Mouse (Mus musculus) hindbrain, embryonic 10.5 days (tissue): ENCODE measurements at regions not wholly inside any gene's neighbourhood (a gene's known extent, or its start where the extent isn't known, plus 50 kb on each side); places are given as distances from the start of the nearest gene placed in this dataset.
A peak's percentile ranks its signal among the peaks of the same experiment; 100 is the strongest.
"Not testable (repeated sequence)": the region's sequence is repeated elsewhere in the genome, so short reads cannot be mapped to it uniquely, and the experiment has no call there.

Source experiments
- DNase-seq: peaks from one replicate; pipeline ENCODE4 v3.0.0-alpha.2; 2017; ENCODE audit warnings: low spot score
- H3K27ac ChIP-seq: fragments of 300-500 bp; sonication (generic); 2 replicates; pipeline ENCODE4 v1.5.1; 2016; ENCODE audit warnings: mild to moderate bottlenecking, moderate library complexity
- H3K27me3 ChIP-seq: fragments of 300-500 bp; sonication (generic); 2 replicates; pipeline ENCODE4 v1.6.1; 2016; ENCODE audit warnings: mild to moderate bottlenecking; ENCODE audit not compliant: poor library complexity, insufficient read depth, severe bottlenecking
- H3K36me3 ChIP-seq: fragments of 300-500 bp; sonication (generic); 2 replicates; pipeline ENCODE4 v1.6.1; 2016; ENCODE audit warnings: mild to moderate bottlenecking, moderate library complexity
- H3K4me1 ChIP-seq: fragments of 300-500 bp; sonication (generic); replicated peaks from 2 replicates; pipeline ENCODE4 v1.6.1; 2016; ENCODE audit warnings: mild to moderate bottlenecking
- H3K4me3 ChIP-seq: fragments of 300-500 bp; sonication (generic); 2 replicates; pipeline ENCODE4 v1.5.1; 2016; ENCODE audit warnings: mild to moderate bottlenecking, moderate library complexity
- H3K9me3 ChIP-seq: fragments of 300-500 bp; sonication (generic); 2 replicates; pipeline ENCODE4 v1.6.1; 2016; ENCODE audit warnings: mild to moderate bottlenecking, moderate library complexity
- WGBS: fragments of 180-500 bp; shearing (Covaris S2); methylation state at CpG from one replicate; pipeline ENCODE4 v1.1.7; 2016; 5-methylcytosine and 5-hydroxymethylcytosine counted together

DNA sequence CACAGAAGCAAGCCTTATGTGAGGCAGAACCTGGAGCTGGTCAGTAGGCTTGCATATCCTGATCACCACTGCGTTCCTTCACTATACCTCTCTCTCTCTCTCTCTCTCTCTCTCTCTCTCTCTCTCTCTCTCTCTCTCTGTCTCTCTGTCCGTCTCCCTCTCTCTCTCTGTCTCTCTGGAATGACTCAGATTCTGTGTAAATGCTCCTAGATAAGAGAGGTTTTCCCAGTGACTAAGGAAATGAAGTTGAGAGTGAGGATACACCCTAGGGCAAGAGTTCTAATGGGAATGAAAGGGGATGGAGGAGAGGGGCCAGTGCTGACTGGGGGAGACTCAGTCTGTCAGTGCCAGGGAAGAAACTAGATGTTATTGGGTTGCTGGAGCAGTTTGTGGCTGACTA lies 91.6 kb upstream of the Fam3c start:
- no peaks in the 10 kb centered on the region for H3K9me3 ChIP-seq
- H3K4me1 ChIP-seq: 0 out of 2 replicates have a peak, but pooled peaks cover 4% of the 10 kb centered on the region
- 89% methylated on average over 2 of the region's 2 CpGs for WGBS
- H3K4me3 ChIP-seq: no peak overlapping the region
- H3K27ac ChIP-seq: no peak overlapping the region
- DNase-seq: no peak
- no peaks in the 10 kb centered on the region for H3K36me3 ChIP-seq
- no peaks in the 10 kb centered on the region for H3K27me3 ChIP-seq

DNA sequence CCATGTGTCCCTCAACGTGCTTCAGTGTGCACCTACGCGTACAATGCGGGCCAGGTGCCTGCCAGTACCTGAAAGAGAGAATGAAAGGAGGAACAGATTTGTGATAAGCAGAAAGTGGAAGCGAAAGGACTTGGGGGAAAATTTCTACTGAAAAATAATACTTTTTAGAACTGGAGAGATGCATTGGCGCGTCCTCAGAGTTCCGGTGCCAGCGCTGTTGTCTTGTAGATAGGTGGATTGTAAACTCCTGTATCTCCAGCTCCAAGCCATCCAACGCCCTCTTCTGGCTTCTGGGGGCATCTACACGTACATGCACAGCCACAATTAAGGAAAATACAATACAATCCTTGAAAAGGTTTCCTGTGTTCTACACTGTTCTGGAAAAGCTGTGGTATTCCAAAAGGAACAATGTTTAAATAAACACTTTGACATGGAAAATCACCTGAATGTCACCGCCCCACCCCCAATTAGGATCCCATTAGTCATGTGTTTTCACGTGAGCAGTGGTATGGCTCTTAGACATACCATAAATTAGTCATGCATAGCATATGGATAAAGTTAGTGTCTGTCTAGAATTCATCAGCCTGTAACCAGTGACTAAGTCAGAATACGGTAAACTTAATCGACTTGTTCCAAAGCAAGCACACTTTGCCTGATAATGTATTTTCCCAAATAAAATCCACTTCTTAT lies 90.7 kb upstream of the Fam3c start:
- Histone ChIP-seq H3K27ac (no peak overlapping the region), H3K4me1 (0 out of 2 replicates have a peak, but pooled peaks cover 4% of the 10 kb centered on the region), H3K36me3 (no peaks in the 10 kb centered on the region), H3K27me3 (no peaks in the 10 kb centered on the region), H3K9me3 (no peaks in the 10 kb centered on the region), H3K4me3 (no peak overlapping the region)
- no peak for DNase-seq
- WGBS: 85% methylated on average over 15 of the region's 15 CpGs

DNA sequence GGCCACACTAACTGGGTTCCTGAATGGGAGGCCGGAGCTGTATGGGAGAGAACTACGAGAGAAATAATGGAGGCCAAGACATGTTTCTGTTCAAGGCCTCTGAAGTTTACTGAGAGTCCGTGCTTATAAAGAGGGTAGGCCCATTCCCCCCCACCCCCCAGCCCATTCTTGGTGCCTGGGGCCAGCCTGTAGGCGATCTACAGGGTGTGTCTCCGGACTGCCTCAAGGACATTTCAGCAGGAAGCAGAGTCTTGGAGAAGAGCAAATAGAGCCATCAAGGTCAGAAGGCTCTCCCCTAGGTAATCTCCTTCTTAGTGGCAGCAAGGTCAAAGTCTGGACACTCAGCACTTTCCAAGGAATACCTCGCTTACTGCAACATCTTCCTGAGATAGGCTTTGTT lies 88.8 kb upstream of the Fam3c start:
- not testable (repeated sequence) for DNase-seq, H3K27ac ChIP-seq, H3K4me3 ChIP-seq, H3K9me3 ChIP-seq, H3K4me1 ChIP-seq, H3K36me3 ChIP-seq, H3K27me3 ChIP-seq
- WGBS: 89% methylated on average over 6 of the region's 6 CpGs

DNA sequence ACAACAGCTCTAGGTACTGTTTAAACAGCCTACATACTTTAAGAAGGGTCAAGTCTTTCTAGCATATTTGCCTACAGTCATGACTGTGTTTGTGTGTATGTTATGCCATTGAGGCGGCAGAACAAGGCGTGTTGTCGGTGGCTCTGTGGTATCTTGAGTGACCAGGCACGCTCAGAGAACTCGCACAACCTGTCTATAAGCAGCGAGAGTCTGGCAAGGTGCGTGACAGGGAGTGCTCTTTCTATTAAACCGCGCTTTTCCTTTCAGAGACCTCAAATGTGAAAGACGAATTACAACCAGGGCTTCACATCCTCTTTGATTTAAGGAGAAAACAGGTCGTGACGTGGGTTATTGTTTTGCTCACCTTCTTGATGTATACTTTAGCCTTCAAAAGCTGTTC lies 88.2 kb upstream of the Fam3c start:
- no peaks in the 10 kb centered on the region for H3K36me3 ChIP-seq
- 0 out of 2 replicates have a peak, but pooled peaks cover 4% of the 10 kb centered on the region for H3K4me1 ChIP-seq
- H3K27ac ChIP-seq: no peak overlapping the region
- H3K27me3 ChIP-seq: no peaks in the 10 kb centered on the region
- no peak for DNase-seq
- H3K9me3 ChIP-seq: no peaks in the 10 kb centered on the region
- no peak overlapping the region for H3K4me3 ChIP-seq
- WGBS: 87% methylated on average over 12 of the region's 12 CpGs

DNA sequence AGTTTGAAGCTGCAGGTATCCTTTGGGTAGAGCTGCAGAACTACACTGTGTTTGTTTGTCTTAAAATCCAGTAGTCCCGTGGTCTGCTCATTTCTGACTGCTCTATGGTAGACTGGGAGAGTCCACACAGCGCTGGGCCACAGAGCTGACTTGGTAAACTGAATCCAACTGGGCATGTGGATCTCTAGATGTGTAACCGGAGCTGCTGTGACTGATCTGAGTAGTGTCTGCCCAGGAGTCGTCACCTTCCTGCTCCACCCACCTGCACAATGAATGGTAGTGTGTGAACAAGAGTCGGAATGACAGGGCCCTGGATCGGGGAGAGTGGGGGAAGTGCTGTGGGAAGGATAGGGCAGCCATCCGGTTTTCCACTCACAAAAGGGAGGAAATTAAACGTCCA lies 87.5 kb upstream of the Fam3c start:
- DNase-seq: no peak
- 51% methylated on average over 8 of the region's 8 CpGs for WGBS
- H3K9me3 ChIP-seq: no peaks in the 10 kb centered on the region
- no peaks in the 10 kb centered on the region for H3K36me3 ChIP-seq
- H3K27me3 ChIP-seq: no peaks in the 10 kb centered on the region
- 0 out of 2 replicates have a peak, but pooled peaks cover 4% of the 10 kb centered on the region for H3K4me1 ChIP-seq
- H3K4me3 ChIP-seq: no peak overlapping the region
- H3K27ac ChIP-seq: no peak overlapping the region

DNA sequence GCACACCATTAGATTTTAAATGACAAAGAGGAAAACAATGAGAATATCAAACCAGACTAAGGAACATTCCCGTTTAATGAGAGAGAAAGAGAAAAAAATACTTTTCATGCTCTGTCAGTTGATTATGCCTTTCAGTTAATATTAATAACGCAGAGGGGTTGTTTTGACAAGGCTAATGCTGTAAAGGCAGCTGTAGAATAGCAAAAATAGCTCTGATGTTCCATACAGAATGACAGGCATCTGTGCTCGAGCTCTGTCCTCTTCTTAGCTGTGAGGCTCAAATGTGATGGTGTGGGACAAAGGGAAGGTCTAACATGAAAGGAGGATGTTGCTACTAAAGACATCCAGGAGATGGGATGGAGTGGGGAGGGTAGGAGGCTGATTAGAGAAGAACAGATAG lies 87.1 kb upstream of the Fam3c start:
- Histone ChIP-seq H3K27ac (no peak overlapping the region), H3K36me3 (no peaks in the 10 kb centered on the region), H3K9me3 (no peaks in the 10 kb centered on the region), H3K4me1 (0 out of 2 replicates have a peak, but pooled peaks cover 4% of the 10 kb centered on the region), H3K27me3 (no peaks in the 10 kb centered on the region), H3K4me3 (no peak overlapping the region)
- no peak for DNase-seq
- 80% methylated on average over 3 of the region's 3 CpGs for WGBS

DNA sequence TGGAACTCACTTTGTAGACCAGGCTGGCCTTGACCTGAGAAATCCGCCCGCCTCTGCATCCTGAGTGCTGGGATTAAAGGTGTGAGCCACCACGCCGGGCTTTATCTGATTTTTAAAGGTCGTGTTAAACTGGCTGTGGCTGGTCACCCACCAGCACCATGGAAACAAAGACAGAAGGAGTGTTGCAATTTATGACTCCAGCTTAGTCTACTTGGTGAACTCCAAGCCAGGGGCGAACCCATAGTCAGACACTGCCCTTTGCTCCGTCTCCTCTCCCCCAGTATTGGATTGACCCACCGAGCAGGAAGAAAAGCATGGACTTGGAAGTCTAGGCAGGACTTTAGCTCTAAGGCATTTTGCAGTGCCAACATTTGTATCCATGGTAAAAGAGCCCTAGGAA lies 86.5 kb upstream of the Fam3c start:
- Histone ChIP-seq H3K4me1 (0 out of 2 replicates have a peak, but pooled peaks cover 4% of the 10 kb centered on the region), H3K27me3 (no peaks in the 10 kb centered on the region), H3K9me3 (no peaks in the 10 kb centered on the region), H3K36me3 (no peaks in the 10 kb centered on the region), H3K4me3 (no peak overlapping the region), H3K27ac (no peak overlapping the region)
- WGBS: 89% methylated on average over 8 of the region's 8 CpGs
- no peak for DNase-seq

DNA sequence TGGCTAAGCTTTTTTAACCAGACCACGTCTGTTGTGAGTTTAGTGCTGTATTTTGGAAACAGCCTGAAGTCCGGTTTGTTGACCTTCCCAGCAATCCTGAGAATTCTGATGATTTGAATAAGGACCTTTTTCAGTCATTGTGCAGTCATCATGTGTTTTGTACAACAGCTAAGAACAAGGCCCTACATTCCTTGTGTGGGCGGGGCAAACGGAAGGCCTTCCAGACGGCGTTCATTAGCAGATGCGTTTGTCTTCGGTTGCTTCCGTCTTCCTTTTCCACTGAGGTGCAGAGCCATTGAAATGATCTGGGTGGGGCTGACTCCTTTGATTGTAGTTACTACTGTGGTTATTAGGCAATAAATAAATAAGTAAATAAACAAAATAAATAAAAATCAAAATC lies 83.8 kb upstream of the Fam3c start:
- H3K27me3 ChIP-seq: no peaks in the 10 kb centered on the region
- 88% methylated on average over 9 of the region's 9 CpGs for WGBS
- H3K36me3 ChIP-seq: no peaks in the 10 kb centered on the region
- 0 out of 2 replicates have a peak, but pooled peaks cover 11% of the 10 kb centered on the region for H3K9me3 ChIP-seq
- no peak overlapping the region for H3K27ac ChIP-seq
- H3K4me1 ChIP-seq: 0 out of 2 replicates have a peak, but pooled peaks cover 4% of the 10 kb centered on the region
- no peak overlapping the region for H3K4me3 ChIP-seq
- DNase-seq: no peak

DNA sequence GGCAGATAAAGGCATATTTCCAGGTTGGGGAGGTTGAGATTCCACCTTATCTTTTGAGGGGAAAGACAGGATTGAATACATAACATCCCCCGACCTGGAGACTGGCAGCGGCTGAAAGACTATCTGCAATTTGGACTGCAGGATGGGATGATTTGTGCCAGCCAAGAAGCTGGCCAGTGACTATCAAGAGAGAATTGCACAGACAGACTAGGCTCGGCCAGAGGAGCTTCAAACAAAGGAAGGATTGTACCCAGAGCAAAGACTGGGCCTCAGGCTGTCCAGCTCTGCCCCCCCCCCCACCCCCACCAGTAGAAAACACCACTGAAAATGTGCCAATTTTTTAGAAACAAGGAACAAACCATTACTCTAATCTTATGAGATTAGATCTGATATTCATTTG lies 73.0 kb upstream of the Fam3c start:
- no peaks in the 10 kb centered on the region for H3K36me3 ChIP-seq
- H3K27me3 ChIP-seq: no peaks in the 10 kb centered on the region
- 0 out of 2 replicates have a peak overlapping the region, but pooled peaks have one; percentile 12 for H3K27ac ChIP-seq
- H3K9me3 ChIP-seq: no peaks in the 10 kb centered on the region
- H3K4me1 ChIP-seq: no peaks in the 10 kb centered on the region
- DNase-seq: no peak
- no peak overlapping the region for H3K4me3 ChIP-seq
- WGBS: 63% methylated on average over 3 of the region's 3 CpGs

DNA sequence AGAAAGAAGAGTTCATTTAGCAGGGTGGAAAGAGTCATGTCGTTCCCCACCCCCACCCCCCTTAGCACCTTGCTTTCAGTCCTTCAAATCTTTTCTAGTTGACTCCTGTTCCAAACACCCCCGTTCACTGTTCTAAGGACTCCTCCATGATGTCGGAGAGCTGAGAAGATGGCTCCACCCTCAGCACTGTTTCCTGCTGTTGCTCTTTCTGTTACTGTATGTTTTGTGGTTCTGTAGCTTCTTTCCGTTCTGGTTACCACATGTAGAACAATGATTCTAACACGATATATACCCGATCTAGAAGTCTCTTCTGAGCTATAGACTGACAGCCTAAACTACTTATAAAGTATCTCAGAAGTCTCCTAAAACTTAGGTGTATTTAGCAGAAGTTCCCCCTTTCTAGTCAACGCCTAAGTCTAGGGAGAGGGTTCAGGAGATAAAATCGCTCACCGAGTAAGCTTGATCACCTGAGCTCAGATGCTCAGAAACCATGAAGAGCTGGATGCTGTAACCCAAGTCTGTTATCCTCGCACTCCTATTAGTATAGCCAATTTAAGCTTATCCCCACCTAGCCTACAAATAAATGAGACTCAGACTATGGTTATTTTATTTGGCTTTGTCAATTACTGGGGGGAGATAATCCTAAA lies 68.2 kb upstream of the Fam3c start:
- 91% methylated on average over 10 of the region's 10 CpGs for WGBS

DNA sequence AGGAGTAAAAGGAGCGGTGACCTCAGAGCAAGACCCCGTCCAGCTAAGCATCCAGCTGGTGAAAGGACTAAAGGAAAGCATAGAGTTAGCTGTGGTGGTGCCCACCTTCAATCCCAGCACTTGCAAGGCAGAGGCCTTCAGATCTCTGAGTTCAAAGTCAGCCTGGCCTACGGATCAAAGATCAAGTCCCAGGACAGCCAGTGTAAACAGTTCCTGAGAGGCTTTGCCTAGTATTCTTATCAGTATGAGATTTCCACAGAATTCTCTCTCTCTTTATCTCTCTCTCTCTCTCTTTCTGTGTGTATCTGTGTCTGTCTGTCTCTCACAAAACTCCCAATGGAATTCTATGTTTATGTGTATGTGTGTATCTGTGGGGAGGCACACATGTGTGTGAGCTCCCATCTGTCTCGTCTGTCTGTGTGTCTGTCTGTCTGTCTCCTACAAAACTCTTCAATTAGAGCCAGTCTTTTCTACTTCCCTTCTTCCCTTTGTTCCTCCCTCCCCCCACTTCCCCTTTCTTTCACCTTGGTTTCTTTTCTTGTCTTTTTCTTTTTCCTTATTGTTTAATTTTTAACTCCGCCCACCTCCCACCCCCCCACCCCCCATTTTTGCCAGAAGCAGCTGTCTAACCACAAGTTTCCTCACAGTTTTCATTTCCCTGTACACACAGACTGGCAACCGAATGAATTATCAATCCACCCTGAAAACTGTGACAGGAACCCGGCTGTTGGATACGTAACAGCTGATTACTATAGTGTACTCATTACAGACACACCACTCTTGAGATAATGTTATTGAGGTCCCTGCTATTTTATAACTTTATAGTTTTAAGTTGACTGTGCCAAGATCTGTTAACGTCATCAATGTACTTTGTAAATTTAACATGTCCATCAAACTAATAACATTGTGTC lies 67.3 kb upstream of the Fam3c start:
- Histone ChIP-seq H3K36me3 (no peaks in the 10 kb centered on the region), H3K27me3 (no peaks in the 10 kb centered on the region), H3K4me1 (no peaks in the 10 kb centered on the region), H3K9me3 (no peaks in the 10 kb centered on the region), H3K4me3 (no peak overlapping the region), H3K27ac (no peak overlapping the region)
- 83% methylated on average over 9 of the region's 9 CpGs for WGBS
- DNase-seq: no peak

More for the DNA sequence above, 68.2 kb upstream of the Fam3c start:
- no peaks in the 10 kb centered on the region for H3K4me1 ChIP-seq
- no peak overlapping the region for H3K4me3 ChIP-seq
- DNase-seq: no peak
- no peaks in the 10 kb centered on the region for H3K36me3 ChIP-seq
- no peaks in the 10 kb centered on the region for H3K27me3 ChIP-seq
- no peak overlapping the region for H3K27ac ChIP-seq
- no peaks in the 10 kb centered on the region for H3K9me3 ChIP-seq

DNA sequence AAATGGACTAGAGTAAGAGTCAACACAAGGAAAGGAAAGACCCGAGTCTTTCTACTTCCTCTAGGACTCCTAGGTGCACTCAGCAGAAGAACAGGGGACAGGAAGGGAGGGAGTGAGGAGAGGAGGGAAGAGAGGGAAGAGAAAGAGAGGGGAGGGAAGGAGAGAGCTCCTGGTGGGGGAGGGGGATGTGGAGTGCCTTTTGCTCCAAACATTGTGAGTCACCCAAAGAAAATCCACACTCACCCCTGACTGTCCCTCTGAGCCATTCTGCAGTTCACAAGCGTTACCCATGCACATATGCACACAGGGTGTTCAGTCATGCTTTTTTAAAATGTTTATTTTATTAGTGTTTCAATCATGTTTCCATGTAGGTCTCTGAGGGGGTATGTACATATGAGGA lies 65.5 kb upstream of the Fam3c start:
- DNase-seq: no peak
- no peak overlapping the region for H3K27ac ChIP-seq
- WGBS: 75% methylated on average over 2 of the region's 2 CpGs

DNA sequence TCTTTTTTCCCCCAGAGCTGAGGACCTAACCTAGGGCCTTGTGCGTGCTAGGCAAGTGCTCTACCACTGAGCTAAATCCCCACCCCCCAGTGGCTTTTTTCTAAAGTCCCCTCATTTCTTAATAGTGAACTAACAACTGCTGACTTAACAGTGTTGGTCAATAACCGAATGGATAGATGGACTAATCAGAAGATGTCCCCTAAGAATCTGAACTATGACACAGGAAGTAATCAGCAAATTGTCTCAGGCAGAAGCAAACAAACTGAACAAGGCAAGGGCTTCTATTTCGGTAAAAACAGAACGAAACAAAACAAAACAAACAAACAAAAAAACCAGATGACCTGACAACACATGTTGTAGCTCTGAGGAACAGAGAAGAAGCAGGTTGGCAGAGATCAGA lies 62.2 kb upstream of the Fam3c start:
- H3K4me3 ChIP-seq: no peak overlapping the region
- no peaks in the 10 kb centered on the region for H3K9me3 ChIP-seq
- no peak for DNase-seq
- H3K27ac ChIP-seq: no peak overlapping the region
- H3K36me3 ChIP-seq: no peaks in the 10 kb centered on the region
- WGBS: 73% methylated on average over 4 of the region's 4 CpGs
- H3K27me3 ChIP-seq: no peaks in the 10 kb centered on the region
- 0 out of 2 replicates have a peak, but pooled peaks cover 3% of the 10 kb centered on the region for H3K4me1 ChIP-seq

More for the DNA sequence above, 65.5 kb upstream of the Fam3c start:
- Histone ChIP-seq H3K9me3 (no peaks in the 10 kb centered on the region), H3K4me3 (no peak overlapping the region), H3K36me3 (no peaks in the 10 kb centered on the region), H3K4me1 (0 out of 2 replicates have a peak, but pooled peaks cover 3% of the 10 kb centered on the region), H3K27me3 (no peaks in the 10 kb centered on the region)
